In the genomic region with DNA sequence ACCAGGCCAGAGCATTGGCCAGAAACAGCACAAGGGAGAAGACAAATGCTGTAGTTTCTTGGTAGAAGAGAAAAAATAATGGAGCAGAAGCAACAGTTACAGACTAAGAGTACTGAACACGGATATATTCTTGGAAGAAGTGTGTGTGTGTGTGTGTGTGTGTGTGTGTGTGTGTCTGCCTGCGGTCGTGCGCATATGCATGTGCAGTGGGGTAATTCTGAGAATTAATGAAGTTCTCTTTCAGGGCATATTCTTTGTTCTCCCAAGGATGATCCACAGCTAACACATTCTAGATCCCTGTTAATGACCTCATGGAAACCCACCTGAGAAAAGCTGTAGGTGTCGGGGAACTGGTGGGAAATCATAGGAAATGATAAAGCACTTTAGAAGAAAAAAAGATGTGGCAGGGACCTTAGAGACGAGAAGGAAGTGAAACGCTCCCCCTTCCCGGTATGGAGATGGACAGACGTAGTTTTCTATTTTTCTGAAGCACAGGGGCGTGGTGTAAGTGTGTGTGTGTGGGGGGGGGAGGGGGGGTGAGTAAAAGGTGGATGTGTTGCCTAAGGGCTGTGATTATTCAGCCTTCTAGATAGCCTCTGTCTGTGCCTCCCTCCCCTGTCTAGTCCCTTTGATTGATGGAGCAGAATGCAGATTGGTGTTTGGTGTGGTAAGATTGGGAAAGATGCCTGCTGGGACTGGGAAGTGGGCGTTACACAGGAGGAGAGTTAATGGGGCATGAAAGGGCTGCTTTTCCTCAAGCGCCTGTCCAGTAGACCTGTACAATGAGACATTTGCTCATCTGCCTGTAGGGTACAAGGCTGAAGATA, we compare ENCODE assay signal across 12 mouse cellular contexts.
DNase-seq lines count a peak whose midpoint lies in the region; ATAC-seq and TF ChIP-seq lines count a peak whose summit lies in the region.
"Had no signal": no experiment of that assay in that cellular context is flagged by ENCODE, and none has a peak within 500 bp of the region (broad histone marks: within the 10 kb centered on the region; RNA-seq: fewer than 3 reads in every experiment).

No protein-coding gene starts in this region.

- H3K4me2 ChIP-seq in hindbrain, embryonic 16.5 days (ENCODE audit: low read length) = no peak overlapping the region
- H3K4me2 ChIP-seq: embryonic facial prominence, embryonic 13.5 days; hindbrain, embryonic 15.5 days; liver, embryonic 11.5 days had no signal

- no peaks in the 10 kb centered on the region for H3K27me3 ChIP-seq in hindbrain, embryonic 16.5 days (replicated peaks; ENCODE audit: control insufficient read depth, insufficient read depth, low read length)
- no peaks in the 10 kb centered on the region for H3K27me3 ChIP-seq in small intestine, adult 2 months (ENCODE audit: control insufficient read depth, insufficient read depth, low read length)
- H3K27me3 ChIP-seq: embryonic facial prominence, embryonic 13.5 days; hindbrain, embryonic 15.5 days had no signal

- H3K4me1 ChIP-seq in hindbrain, embryonic 16.5 days (ENCODE audit: control insufficient read depth, insufficient read depth, low read depth, low read length) = no peaks in the 10 kb centered on the region
- H3K4me1 ChIP-seq in small intestine, adult 2 months (ENCODE audit: control insufficient read depth, insufficient read depth, insufficient read length, low read length) = peaks cover 3% of the 10 kb centered on the region; the same call in 1 of the 2 replicates
- H3K4me1 ChIP-seq: embryonic facial prominence, embryonic 13.5 days had no signal

- no peak for TF ChIP-seq POLR2A in small intestine, adult 2 months (IDR thresholded peaks at IDR 0.05; ENCODE audit: low read depth, low read length)

- TF ChIP-seq CTCF in small intestine, adult 2 months (IDR thresholded peaks at IDR 0.05; ENCODE audit: extremely low read depth, insufficient read length, insufficient replicate concordance, low read depth, low read length) = no peak

- peak; percentile 39; the same call in 1 of the 2 replicates for ATAC-seq in common myeloid progenitor, adult 5-6 weeks (replicated peaks; ENCODE audit: low read depth, poor library complexity, severe bottlenecking)
- ATAC-seq in hindbrain, embryonic 16.5 days = peak; percentile 44

- 38% methylated on average over 12 of the region's 12 CpGs for WGBS in hindbrain, embryonic 16.5 days
- 71% methylated on average over 12 of the region's 12 CpGs for WGBS in small intestine, adult 2 months

- H3K36me3 ChIP-seq in hindbrain, embryonic 16.5 days (ENCODE audit: control insufficient read depth, insufficient read depth, low read length) = no peaks in the 10 kb centered on the region
- H3K36me3 ChIP-seq in small intestine, adult 2 months (ENCODE audit: control insufficient read depth, insufficient read depth, low read length) = no peaks in the 10 kb centered on the region
- H3K36me3 ChIP-seq: embryonic facial prominence, embryonic 13.5 days; hindbrain, embryonic 15.5 days had no signal

- H3K9ac ChIP-seq in hindbrain, embryonic 16.5 days (ENCODE audit: low read depth, low read length) = no peak overlapping the region
- H3K9ac ChIP-seq: embryonic facial prominence, embryonic 13.5 days; hindbrain, embryonic 15.5 days had no signal

- peak; percentile 22 for DNase-seq in lung, postnatal 36 days
- no peak for DNase-seq in lung, adult 18-20 months
- no peak for DNase-seq in right cerebral cortex, postnatal 4 days
- DNase-seq in heart, postnatal 4 days = no peak
- DNase-seq: gastrocnemius, postnatal 25 days had no signal

- no peak overlapping the region for H3K27ac ChIP-seq in hindbrain, embryonic 16.5 days (ENCODE audit: low read depth, low read length)
- H3K27ac ChIP-seq in small intestine, adult 2 months (ENCODE audit: insufficient read depth, low read depth, low read length) = no peak overlapping the region
- H3K27ac ChIP-seq: embryonic facial prominence, embryonic 13.5 days; hindbrain, embryonic 15.5 days had no signal

- H3K4me3 ChIP-seq in hindbrain, embryonic 16.5 days (ENCODE audit: low read length) = no peak overlapping the region
- peak overlapping the region; percentile 25; the same call in 1 of the 2 replicates for H3K4me3 ChIP-seq in small intestine, adult 2 months (ENCODE audit: low read depth, low read length)
- H3K4me3 ChIP-seq: embryonic facial prominence, embryonic 13.5 days; hindbrain, embryonic 15.5 days; myocyte had no signal

- H3K9me3 ChIP-seq in hindbrain, embryonic 16.5 days (ENCODE audit: control insufficient read depth, low read length) = no peaks in the 10 kb centered on the region
- H3K9me3 ChIP-seq: embryonic facial prominence, embryonic 13.5 days; hindbrain, embryonic 15.5 days had no signal
